Mouse (Mus musculus) lung, adult 2 months (tissue): ENCODE measurements around the gene 2310034G01Rik. TPM values are rescaled to one million over a fixed set of nuclear protein-coding genes. Genes with fewer than 3 reads are reported as not detected.

Experiments used
- DNase-seq: peaks from one replicate; pipeline ENCODE4 v3.0.0; 2022
- H3K4me1 ChIP-seq: fragments of 200-500 bp; 2 replicates; pipeline ENCODE4 v1.6.1; 2011; ENCODE audit warnings: low read length; ENCODE audit not compliant: control insufficient read depth, insufficient read depth
- H3K4me3 ChIP-seq: fragments of 200-500 bp; replicated peaks from 2 replicates; pipeline ENCODE3; 2011; ENCODE audit warnings: low read depth, mild to moderate bottlenecking, control low read depth, low read length; ENCODE audit errors: extremely low read depth
- CTCF ChIP-seq: fragments of 200-500 bp; IDR thresholded peaks from 2 replicates; pipeline ENCODE4 v1.5.1; 2011; ENCODE audit warnings: mild to moderate bottlenecking, low read length, control low read depth; ENCODE audit not compliant: insufficient read depth
- POLR2A ChIP-seq: fragments of 200-500 bp; IDR thresholded peaks from 2 replicates; pipeline ENCODE4 v1.6.1; 2011; ENCODE audit warnings: low read depth, mild to moderate bottlenecking, control low read depth, low read length, borderline replicate concordance; ENCODE audit errors: extremely low read depth
- WGBS: fragments of 180-500 bp; shearing (Covaris S2); methylation state at CpG from one replicate; pipeline ENCODE4 v1.1.7; 2018; 5-methylcytosine and 5-hydroxymethylcytosine counted together
- polyA plus RNA-seq: library from polyadenylated mRNA; depleted of rRNA; stranded (reverse); fragments of >200 nt; gene quantifications from 2 replicates; pipeline ENCODE4 v1.2.3, GENCODE M21; 2012

Gene 2310034G01Rik
- polyA plus RNA-seq, 1 experiment = 6.8 TPM

- Histone ChIP-seq H3K4me3 (no peak overlapping the region), H3K4me1 (no peaks in the 10 kb centered on the region)
- no peak for TF ChIP-seq CTCF
- TF ChIP-seq POLR2A = no peak
- no peak for DNase-seq
- WGBS = 71% methylated on average over 11 of the region's 11 CpGs
Observed at GRCm38 (mm10) chr19:46363294-46364009, 13.3 kb upstream of the 2310034G01Rik start.

GRCm38 (mm10) chr19:46362104-46362503 lies 12.0 kb upstream of the 2310034G01Rik start:
- TF ChIP-seq CTCF (no peak), POLR2A (no peak)
- DNase-seq = no peak
- Histone ChIP-seq H3K4me1 (peaks cover 3% of the 10 kb centered on the region; the same call in 1 of the 2 replicates), H3K4me3 (no peak overlapping the region)
- WGBS = 85% methylated on average over 8 of the region's 8 CpGs

- H3K4me1 ChIP-seq = peaks cover 3% of the 10 kb centered on the region; the same call in 1 of the 2 replicates
- H3K4me3 ChIP-seq = no peak overlapping the region
- TF ChIP-seq CTCF (no peak), POLR2A (no peak)
- 62% methylated on average over 4 of the region's 4 CpGs for WGBS
- no peak for DNase-seq
Observed at GRCm38 (mm10) chr19:46358381-46358780, 8.3 kb upstream of the 2310034G01Rik start.

- TF ChIP-seq POLR2A (no peak), CTCF (no peak)
- WGBS = 12% methylated on average over 25 of the region's 25 CpGs
- H3K4me1 ChIP-seq = peaks cover 3% of the 10 kb centered on the region; the same call in 1 of the 2 replicates
- DNase-seq = peak; percentile 46
- no peak overlapping the region for H3K4me3 ChIP-seq
Observed at GRCm38 (mm10) chr19:46357344-46358280, 7.5 kb upstream of the 2310034G01Rik start.

- 2% methylated on average over 29 of the region's 29 CpGs for WGBS
- H3K4me3 ChIP-seq = peak overlapping the region; percentile 48
- H3K4me1 ChIP-seq = peaks cover 3% of the 10 kb centered on the region; the same call in 1 of the 2 replicates
- peak; percentile 86 for DNase-seq
- TF ChIP-seq CTCF (no peak), POLR2A (peak; percentile 16; the same call in 1 of the 2 replicates)
Observed at GRCm38 (mm10) chr19:46356701-46357138, 6.6 kb upstream of the 2310034G01Rik start.

GRCm38 (mm10) chr19:46349550-46349949 lies 552 bp downstream of the 2310034G01Rik start:
- WGBS = 26% methylated on average over 6 of the region's 6 CpGs
- H3K4me3 ChIP-seq = peak overlapping the region; percentile 56
- DNase-seq = no peak
- TF ChIP-seq CTCF = no peak
- no peak for TF ChIP-seq POLR2A
- H3K4me1 ChIP-seq = peaks cover 3% of the 10 kb centered on the region; the same call in 1 of the 2 replicates

GRCm38 (mm10) chr19:46348761-46349458 lies 1.2 kb downstream of the 2310034G01Rik start:
- DNase-seq = peak; percentile 61
- TF ChIP-seq POLR2A (0 out of 2 replicates have a peak, but pooled peaks have one; percentile 36), CTCF (no peak)
- peaks cover 3% of the 10 kb centered on the region; the same call in 1 of the 2 replicates for H3K4me1 ChIP-seq
- H3K4me3 ChIP-seq = peak overlapping the region; percentile 66
- under 1% methylated on average over 78 of the region's 78 CpGs for WGBS

GRCm38 (mm10) chr19:46347936-46348668 lies 2.0 kb downstream of the 2310034G01Rik start:
- 25% methylated on average over 14 of the region's 14 CpGs for whole genome bisulfite sequencing
- DNase-seq = no peak
- H3K4me1 ChIP-seq = peaks cover 5% of the 10 kb centered on the region
- no peak for TF ChIP-seq CTCF
- no peak; the same call in 1 of the 2 replicates for TF ChIP-seq POLR2A
- peak overlapping the region; percentile 66 for H3K4me3 ChIP-seq

GRCm38 (mm10) chr19:46347146-46347545 lies 3.0 kb downstream of the 2310034G01Rik start:
- H3K4me3 ChIP-seq = no peak overlapping the region
- TF ChIP-seq POLR2A (no peak), CTCF (no peak)
- 100% methylated on average over 1 of the region's 1 CpGs for WGBS
- DNase-seq = no peak
- peaks cover 5% of the 10 kb centered on the region for H3K4me1 ChIP-seq
